In the genomic region with DNA sequence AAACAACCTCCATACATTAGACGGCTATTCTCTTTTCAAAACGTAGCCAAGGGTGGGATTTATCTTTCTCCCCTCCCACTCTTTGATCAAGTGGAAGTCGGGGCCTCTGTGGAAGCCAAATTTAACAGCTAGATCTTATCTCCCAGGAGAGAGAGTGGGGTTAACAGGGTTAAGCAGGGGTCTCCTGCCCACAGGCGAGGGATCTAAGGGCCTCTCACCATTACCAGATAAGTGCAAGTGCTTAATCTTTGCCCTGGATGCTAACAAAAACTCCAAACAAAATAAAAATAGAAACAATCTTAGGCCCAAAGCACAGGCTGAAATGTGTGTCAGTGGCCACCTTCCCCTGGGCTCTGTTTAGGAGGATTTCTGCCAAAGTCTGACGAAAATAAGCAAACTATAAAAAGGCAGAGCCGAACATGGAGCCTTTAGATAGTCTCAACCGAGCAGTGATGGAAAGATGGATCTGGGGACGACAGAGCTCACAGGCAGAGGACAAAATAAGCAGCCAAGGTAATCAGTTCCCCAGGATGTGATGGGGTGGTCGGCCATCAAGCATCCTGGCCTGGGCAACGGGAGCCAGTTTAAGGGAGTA, we compare ENCODE assay signal across 11 mouse cellular contexts.
DNase-seq lines count a peak whose midpoint lies in the region; ATAC-seq and TF ChIP-seq lines count a peak whose summit lies in the region.
"Had no signal": no experiment of that assay in that cellular context is flagged by ENCODE, and none has a peak within 500 bp of the region (broad histone marks: within the 10 kb centered on the region; RNA-seq: fewer than 3 reads in every experiment).

No protein-coding gene starts in this region.

- peaks cover 27% of the 10 kb centered on the region for H3K4me1 ChIP-seq in intestine, embryonic 15.5 days (replicated peaks)
- H3K4me1 ChIP-seq in intestine, postnatal 0 days (replicated peaks; ENCODE audit: control insufficient read depth, insufficient read depth, low read length) = no peaks in the 10 kb centered on the region
- H3K4me1 ChIP-seq in midbrain, embryonic 14.5 days (ENCODE audit: control insufficient read depth, insufficient read depth, low read length) = 0 out of 2 replicates have a peak, but pooled peaks cover 6% of the 10 kb centered on the region
- H3K4me1 ChIP-seq in midbrain, embryonic 13.5 days (replicated peaks) = peaks cover 22% of the 10 kb centered on the region
- H3K4me1 ChIP-seq in heart, embryonic 13.5 days = peaks cover 72% of the 10 kb centered on the region
- 0 out of 2 replicates have a peak, but pooled peaks cover 2% of the 10 kb centered on the region for H3K4me1 ChIP-seq in stomach, postnatal 0 days (replicated peaks; ENCODE audit: control insufficient read depth, insufficient read depth)

- H3K27me3 ChIP-seq in intestine, embryonic 15.5 days (replicated peaks) = no peaks in the 10 kb centered on the region
- H3K27me3 ChIP-seq in intestine, postnatal 0 days (replicated peaks; ENCODE audit: control insufficient read depth, insufficient read depth, low read length) = no peaks in the 10 kb centered on the region
- H3K27me3 ChIP-seq in midbrain, embryonic 14.5 days (ENCODE audit: control insufficient read depth, insufficient read depth, low read length) = no peaks in the 10 kb centered on the region
- no peaks in the 10 kb centered on the region for H3K27me3 ChIP-seq in midbrain, embryonic 13.5 days
- no peaks in the 10 kb centered on the region for H3K27me3 ChIP-seq in heart, embryonic 13.5 days (replicated peaks)
- H3K27me3 ChIP-seq in stomach, postnatal 0 days (ENCODE audit: control insufficient read depth, insufficient read depth, low read length) = no peaks in the 10 kb centered on the region

- 25% methylated on average over 10 of the region's 10 CpGs for WGBS in intestine, embryonic 15.5 days
- 42% methylated on average over 10 of the region's 10 CpGs for WGBS in intestine, postnatal 0 days
- WGBS in midbrain, embryonic 14.5 days = 46% methylated on average over 10 of the region's 10 CpGs
- whole genome bisulfite sequencing in midbrain, embryonic 13.5 days = 50% methylated on average over 10 of the region's 10 CpGs
- 10% methylated on average over 10 of the region's 10 CpGs for WGBS in heart, embryonic 13.5 days
- WGBS in stomach, postnatal 0 days = 36% methylated on average over 10 of the region's 10 CpGs

- DNase-seq in midbrain, embryonic 14.5 days = no peak
- no peak for DNase-seq in stomach, postnatal 0 days (ENCODE audit: low spot score)
- no peak for DNase-seq in right cerebral cortex, adult 18-20 months
- DNase-seq: adrenal gland, postnatal 14 days; cerebellum, adult 11 months; thymus, adult 18-20 months had no signal

- no peak for TF ChIP-seq EP300 in stomach, postnatal 0 days (optimal IDR thresholded peaks at IDR 0.05)

- no peak overlapping the region for H3K4me2 ChIP-seq in intestine, embryonic 15.5 days (replicated peaks)
- H3K4me2 ChIP-seq in intestine, postnatal 0 days (replicated peaks; ENCODE audit: low read depth) = no peak overlapping the region
- no peak overlapping the region for H3K4me2 ChIP-seq in midbrain, embryonic 14.5 days (ENCODE audit: low read length)
- no peak overlapping the region for H3K4me2 ChIP-seq in midbrain, embryonic 13.5 days (replicated peaks)
- H3K4me2 ChIP-seq in heart, embryonic 13.5 days = peak overlapping the region; percentile 52
- H3K4me2 ChIP-seq in stomach, postnatal 0 days (replicated peaks; ENCODE audit: low read depth) = no peak overlapping the region

- ATAC-seq in intestine, embryonic 15.5 days = no peak
- no peak for ATAC-seq in intestine, postnatal 0 days
- no peak for ATAC-seq in midbrain, embryonic 14.5 days (ENCODE audit: low FRiP score, low TSS enrichment)
- no peak for ATAC-seq in midbrain, embryonic 13.5 days
- ATAC-seq in heart, embryonic 13.5 days (ENCODE audit: extremely low read depth, insufficient number of reproducible peaks, low FRiP score, low TSS enrichment) = no peak
- no peak for ATAC-seq in stomach, postnatal 0 days (ENCODE audit: low FRiP score, low TSS enrichment)

- TF ChIP-seq CTCF in intestine, postnatal 0 days (IDR thresholded peaks at IDR 0.05; ENCODE audit: low read depth) = no peak
- no peak for TF ChIP-seq CTCF in stomach, postnatal 0 days (IDR thresholded peaks at IDR 0.05; ENCODE audit: low read depth)

- no peaks in the 10 kb centered on the region for H3K36me3 ChIP-seq in intestine, embryonic 15.5 days
- peaks cover 6% of the 10 kb centered on the region; the same call in 1 of the 2 replicates for H3K36me3 ChIP-seq in intestine, postnatal 0 days (ENCODE audit: control insufficient read depth, insufficient read depth)
- H3K36me3 ChIP-seq in midbrain, embryonic 14.5 days (ENCODE audit: control insufficient read depth, insufficient read depth, low read length) = no peaks in the 10 kb centered on the region
- H3K36me3 ChIP-seq in midbrain, embryonic 13.5 days = no peaks in the 10 kb centered on the region
- H3K36me3 ChIP-seq in heart, embryonic 13.5 days = peaks cover 4% of the 10 kb centered on the region; the same call in 1 of the 2 replicates
- no peaks in the 10 kb centered on the region for H3K36me3 ChIP-seq in stomach, postnatal 0 days (ENCODE audit: control insufficient read depth, insufficient read depth, low read length)

- no peaks in the 10 kb centered on the region for H3K9me3 ChIP-seq in intestine, embryonic 15.5 days
- H3K9me3 ChIP-seq in intestine, postnatal 0 days (ENCODE audit: control insufficient read depth) = no peaks in the 10 kb centered on the region
- no peaks in the 10 kb centered on the region for H3K9me3 ChIP-seq in midbrain, embryonic 14.5 days (ENCODE audit: control insufficient read depth, low read length)
- H3K9me3 ChIP-seq in midbrain, embryonic 13.5 days = no peaks in the 10 kb centered on the region
- H3K9me3 ChIP-seq in heart, embryonic 13.5 days = no peaks in the 10 kb centered on the region
- H3K9me3 ChIP-seq in stomach, postnatal 0 days (ENCODE audit: control insufficient read depth, low read length) = no peaks in the 10 kb centered on the region

- no peak overlapping the region for H3K9ac ChIP-seq in intestine, embryonic 15.5 days
- H3K9ac ChIP-seq in intestine, postnatal 0 days (ENCODE audit: low read depth, low read length) = no peak overlapping the region
- 0 out of 2 replicates have a peak overlapping the region, but pooled peaks have one; percentile 20 for H3K9ac ChIP-seq in midbrain, embryonic 14.5 days (replicated peaks; ENCODE audit: low read length)
- H3K9ac ChIP-seq in midbrain, embryonic 13.5 days (replicated peaks) = no peak overlapping the region
- peak overlapping the region; percentile 56 for H3K9ac ChIP-seq in heart, embryonic 13.5 days
- no peak overlapping the region for H3K9ac ChIP-seq in stomach, postnatal 0 days (ENCODE audit: low read length)

- H3K27ac ChIP-seq in intestine, embryonic 15.5 days = 0 out of 2 replicates have a peak overlapping the region, but pooled peaks have one; percentile 38
- no peak overlapping the region for H3K27ac ChIP-seq in intestine, postnatal 0 days (ENCODE audit: low read depth, low read length)
- no peak overlapping the region for H3K27ac ChIP-seq in midbrain, embryonic 14.5 days (replicated peaks; ENCODE audit: low read depth, low read length)
- H3K27ac ChIP-seq in midbrain, embryonic 13.5 days = no peak overlapping the region
- peak overlapping the region; percentile 78 for H3K27ac ChIP-seq in heart, embryonic 13.5 days (replicated peaks)
- peak overlapping the region; percentile 30; the same call in 1 of the 2 replicates for H3K27ac ChIP-seq in stomach, postnatal 0 days (replicated peaks)
- H3K27ac ChIP-seq: macrophage had no signal

- no peak overlapping the region for H3K4me3 ChIP-seq in intestine, embryonic 15.5 days (replicated peaks)
- H3K4me3 ChIP-seq in intestine, postnatal 0 days (ENCODE audit: low read depth, low read length) = no peak overlapping the region
- H3K4me3 ChIP-seq in midbrain, embryonic 14.5 days (replicated peaks; ENCODE audit: low read depth, low read length) = no peak overlapping the region
- H3K4me3 ChIP-seq in midbrain, embryonic 13.5 days (replicated peaks) = no peak overlapping the region
- H3K4me3 ChIP-seq in heart, embryonic 13.5 days = no peak overlapping the region
- H3K4me3 ChIP-seq in stomach, postnatal 0 days (ENCODE audit: low read depth, low read length) = no peak overlapping the region

Comparison
In these comparisons a context has a peak if more than half of its experiments do, and no peak if none do; other contexts are left out.
1. H3K27ac ChIP-seq: peak in intestine, embryonic 15.5 days (single experiment), heart, embryonic 13.5 days (single experiment) and stomach, postnatal 0 days (single experiment); none in intestine, postnatal 0 days (single experiment), midbrain, embryonic 14.5 days (single experiment) and midbrain, embryonic 13.5 days (single experiment).
2. H3K9ac ChIP-seq: peak in midbrain, embryonic 14.5 days (single experiment) and heart, embryonic 13.5 days (single experiment); none in intestine, embryonic 15.5 days (single experiment), intestine, postnatal 0 days (single experiment), midbrain, embryonic 13.5 days (single experiment) and stomach, postnatal 0 days (single experiment).